Mouse (Mus musculus): ENCODE results near the gene Nubp1.

DNA sequence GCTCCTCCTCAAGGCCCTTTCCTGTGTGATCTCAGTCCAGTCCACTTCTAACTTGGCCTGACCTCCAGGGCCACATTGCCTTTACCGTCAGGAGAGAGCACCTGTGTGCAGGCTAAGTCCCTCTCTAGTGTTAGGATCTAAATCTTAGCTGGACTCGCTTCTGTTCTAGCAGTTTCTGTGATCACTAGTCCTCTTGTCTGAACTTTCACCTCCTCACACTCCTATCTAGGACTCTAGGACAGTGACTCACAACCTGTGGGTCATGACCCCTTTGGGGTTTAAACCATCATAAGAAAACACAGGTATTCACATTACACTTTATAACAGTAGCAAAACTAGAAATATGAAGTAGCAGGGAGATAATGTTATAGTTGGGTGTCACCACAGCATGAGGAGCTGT lies 40.2 kb downstream of the Nubp1 start:
- TF ChIP-seq CTCF (IDR thresholded peaks at IDR 0.05; ENCODE audit: low read depth) (no peak), EP300 (IDR thresholded peaks at IDR 0.05; ENCODE audit: low read depth) (no peak)

Measured in liver, embryonic 14.5 days (tissue).